Mouse (Mus musculus) cerebellum, adult 18-20 months (tissue): ENCODE measurements at regions not wholly inside any gene's neighbourhood (a gene's known extent, or its start where the extent isn't known, plus 50 kb on each side); places are given as distances from the start of the nearest gene placed in this dataset.
A peak's percentile ranks its signal among the peaks of the same experiment; 100 is the strongest.

Experiments used
- DNase-seq, 2 experiments: peaks; one replicate each; pipeline ENCODE4 v3.0.0; 2021

GRCm38 (mm10) chr2:136617138-136617537 is 96.1 kb upstream of the Snap25 start:
- DNase-seq, result no peak

- no peak for DNase-seq
Measured at GRCm38 (mm10) chr2:136618114-136618513, 95.1 kb upstream of the Snap25 start.

DNA sequence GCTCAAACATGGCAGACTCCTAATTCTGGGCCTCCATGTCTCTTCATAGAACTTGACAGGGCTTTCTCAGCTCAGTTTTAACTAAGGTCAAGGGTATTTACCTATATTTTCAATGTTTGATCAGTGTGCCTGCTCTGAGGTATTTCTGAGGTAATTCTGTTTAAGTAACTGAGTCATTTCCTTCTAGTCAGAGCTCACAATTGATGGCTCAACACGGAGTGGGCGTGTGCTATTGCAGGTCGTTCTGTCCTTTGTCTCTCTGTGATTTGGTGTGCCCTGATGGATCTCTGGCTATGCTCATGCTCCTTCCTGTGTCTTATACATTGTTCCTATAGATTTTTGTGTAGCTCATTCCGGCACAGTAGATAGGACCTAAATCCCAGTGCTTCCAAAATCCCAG is 92.9 kb upstream of the Snap25 start:
- no peak for DNase-seq

- no peak for DNase-seq
Measured at GRCm38 (mm10) chr2:136620969-136621368, 92.3 kb upstream of the Snap25 start.

GRCm38 (mm10) chr2:136623808-136624489 is 89.3 kb upstream of the Snap25 start:
- no peak for DNase-seq

GRCm38 (mm10) chr2:136624490-136624850 is 88.8 kb upstream of the Snap25 start:
- no peak for DNase-seq

DNA sequence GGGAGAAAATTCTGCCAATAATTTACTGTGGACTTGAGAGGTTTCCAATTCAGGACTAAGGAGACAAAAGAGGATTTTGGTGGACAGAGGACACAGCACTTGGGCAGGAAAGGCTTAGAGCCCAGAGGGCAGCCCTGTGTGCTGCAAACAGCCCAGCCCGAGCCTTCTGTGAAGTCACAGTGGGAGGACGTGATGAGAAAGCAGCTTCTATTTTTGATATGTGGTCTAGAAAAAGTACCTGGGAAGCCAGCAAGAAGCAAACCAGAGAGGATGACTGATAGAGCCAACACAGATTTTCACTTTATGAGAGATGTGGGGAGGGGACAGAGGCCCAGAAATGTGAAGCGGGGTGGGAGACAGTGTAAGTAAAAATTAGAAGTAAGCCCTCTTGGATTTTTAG is 66.3 kb upstream of the Snap25 start:
- DNase-seq, result peak; percentile 55 to 71

- peak; percentile 92 to 94 for DNase-seq
Measured at GRCm38 (mm10) chr2:136648606-136649005, 64.6 kb upstream of the Snap25 start.

DNA sequence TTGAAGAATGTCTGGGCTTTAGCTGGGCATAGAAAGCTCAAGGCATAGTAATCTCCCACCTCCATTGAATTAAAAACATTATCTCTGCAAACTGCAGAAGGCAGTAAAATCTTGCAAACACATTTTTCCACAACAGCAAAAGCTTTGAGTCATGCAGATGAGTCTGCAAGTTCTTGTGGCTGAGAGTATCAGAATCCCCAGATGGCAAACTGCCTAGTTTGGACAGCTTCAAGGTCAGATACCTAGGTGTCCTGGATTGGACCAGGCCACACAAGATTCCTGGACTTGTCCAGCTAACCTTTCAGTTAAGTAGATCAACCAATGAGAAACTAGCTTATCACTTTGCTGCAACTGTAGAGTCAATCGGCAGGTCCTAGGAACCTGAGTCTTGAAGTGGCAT is 62.5 kb upstream of the Snap25 start:
- no peak for DNase-seq

DNA sequence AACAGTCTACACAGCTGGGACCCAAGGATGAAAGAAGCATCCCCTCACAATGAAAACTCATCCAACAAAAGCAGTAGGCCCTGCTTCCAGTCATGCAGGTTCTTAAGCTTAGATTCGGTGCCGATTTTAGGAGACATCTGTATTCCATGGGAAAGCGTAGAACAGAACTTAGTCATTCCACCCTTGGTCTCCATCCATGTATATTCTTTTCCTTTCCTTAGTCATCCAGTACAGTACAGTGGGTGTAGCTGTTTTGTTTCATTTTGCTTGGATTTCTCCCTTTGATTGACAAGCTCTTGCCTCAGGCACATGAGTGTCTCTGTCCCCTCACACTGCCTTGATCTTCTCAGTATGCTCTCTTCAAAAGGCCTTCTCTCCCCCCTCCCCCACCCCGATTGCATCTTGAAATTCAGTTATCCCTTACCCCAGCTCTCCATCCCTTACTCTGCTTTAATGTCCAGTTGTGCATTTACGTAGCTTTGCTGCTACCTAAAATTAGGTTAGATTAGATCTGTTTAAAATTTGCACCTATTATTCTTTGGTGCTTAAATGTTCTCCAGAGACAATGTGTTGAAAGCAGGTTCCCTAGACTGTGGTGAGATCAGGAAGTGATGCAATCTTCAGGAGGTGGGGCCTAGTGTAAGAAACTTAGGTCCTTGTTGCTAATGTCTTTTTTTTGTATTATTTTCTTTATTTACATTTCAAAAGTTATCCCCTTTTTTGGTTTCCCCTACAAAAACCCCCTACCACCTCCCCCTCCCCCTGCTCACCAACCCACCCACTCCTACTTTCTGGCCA is 60.8 kb upstream of the Snap25 start:
- no peak for DNase-seq
